Mouse (Mus musculus): Measurements from ENCODE around the gene Slc25a33.
"Not testable (repeated sequence)": the region's sequence is repeated elsewhere in the genome, so short reads cannot be mapped to it uniquely, and the experiment has no call there.

The Slc25a33 gene

GRCm38 (mm10) chr4:149752836-149753235, 21.2 kb downstream of the Slc25a33 start:
- no peak for DNase-seq

- no peak for DNase-seq
Measured at GRCm38 (mm10) chr4:149752124-149752799, 21.8 kb downstream of the Slc25a33 start.

- DNase-seq, result no peak
Measured at GRCm38 (mm10) chr4:149750671-149751070, 23.4 kb downstream of the Slc25a33 start.

- DNase-seq, result not testable (repeated sequence)
Measured at GRCm38 (mm10) chr4:149749663-149750015, 24.4 kb downstream of the Slc25a33 start.

- DNase-seq, result no peak
Measured at GRCm38 (mm10) chr4:149749003-149749662, 24.9 kb downstream of the Slc25a33 start.

GRCm38 (mm10) chr4:149744119-149744518, 30.0 kb downstream of the Slc25a33 start:
- no peak for DNase-seq

- no peak for DNase-seq
Measured at GRCm38 (mm10) chr4:149742011-149742530, 32.0 kb downstream of the Slc25a33 start.

- no peak for DNase-seq
Measured at GRCm38 (mm10) chr4:149740301-149740700, 33.8 kb downstream of the Slc25a33 start.

GRCm38 (mm10) chr4:149739478-149739877, 34.6 kb downstream of the Slc25a33 start:
- no peak for DNase-seq

- DNase-seq, result peak; percentile 92
Measured at GRCm38 (mm10) chr4:149737383-149738324, 36.4 kb downstream of the Slc25a33 start, which contains the start of gene Tmem201. TSS of gene Tmem201 (minus strand) at chr4:149738044.

GRCm38 (mm10) chr4:149736581-149736980, 37.5 kb downstream of the Slc25a33 start:
- DNase-seq, result peak; percentile 64

- no peak for DNase-seq
Measured at GRCm38 (mm10) chr4:149735624-149736250, 38.3 kb downstream of the Slc25a33 start.

- DNase-seq, result no peak
Measured at GRCm38 (mm10) chr4:149734730-149735475, 39.2 kb downstream of the Slc25a33 start.

GRCm38 (mm10) chr4:149734246-149734645, 39.8 kb downstream of the Slc25a33 start:
- no peak for DNase-seq

- DNase-seq, result no peak
Measured at GRCm38 (mm10) chr4:149733748-149734147, 40.3 kb downstream of the Slc25a33 start.

GRCm38 (mm10) chr4:149732800-149733199, 41.3 kb downstream of the Slc25a33 start:
- DNase-seq, result no peak

GRCm38 (mm10) chr4:149732313-149732712, 41.8 kb downstream of the Slc25a33 start:
- no peak for DNase-seq

- no peak for DNase-seq
Measured at GRCm38 (mm10) chr4:149730827-149731226, 43.2 kb downstream of the Slc25a33 start.

- DNase-seq, result no peak
Measured at GRCm38 (mm10) chr4:149728810-149729209, 45.3 kb downstream of the Slc25a33 start.

GRCm38 (mm10) chr4:149727636-149728035, 46.4 kb downstream of the Slc25a33 start:
- no peak for DNase-seq

GRCm38 (mm10) chr4:149725661-149726350, 48.3 kb downstream of the Slc25a33 start:
- peak; percentile 72 for DNase-seq

Data from kidney, adult 11 months (tissue).